Mouse (Mus musculus): ENCODE data around the gene Aym1. TPM values are rescaled to one million over a fixed set of nuclear protein-coding genes. Genes with fewer than 3 reads are reported as not detected.

The Aym1 gene
- polyA plus RNA-seq (2012; rRNA removed; ENCODE audit: low replicate concordance), result not detected in 2 replicates

DNA sequence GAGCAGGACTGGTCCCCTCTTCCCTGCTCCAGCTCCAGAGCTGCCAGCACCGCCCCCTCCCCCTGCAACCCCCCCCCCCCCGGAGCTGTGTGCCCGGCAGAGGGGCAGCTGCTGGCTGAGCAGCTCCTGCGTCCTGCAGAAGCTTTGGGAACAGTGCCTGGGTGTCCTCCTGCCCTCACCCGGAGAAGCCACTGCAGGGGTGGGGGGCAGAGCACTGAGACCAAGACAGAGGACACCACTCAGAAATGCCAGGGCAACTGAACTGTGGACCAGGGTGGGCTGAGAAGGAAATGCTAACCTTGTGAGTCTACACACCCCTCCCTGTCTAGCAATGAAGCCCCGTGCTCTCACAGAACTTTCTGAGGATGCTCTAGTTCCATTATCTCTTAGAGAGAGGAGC is at the start of gene Aym1:
TSS of gene Aym1 (plus strand) at position 109 of the 400 bp plus-strand sequence.

DNA sequence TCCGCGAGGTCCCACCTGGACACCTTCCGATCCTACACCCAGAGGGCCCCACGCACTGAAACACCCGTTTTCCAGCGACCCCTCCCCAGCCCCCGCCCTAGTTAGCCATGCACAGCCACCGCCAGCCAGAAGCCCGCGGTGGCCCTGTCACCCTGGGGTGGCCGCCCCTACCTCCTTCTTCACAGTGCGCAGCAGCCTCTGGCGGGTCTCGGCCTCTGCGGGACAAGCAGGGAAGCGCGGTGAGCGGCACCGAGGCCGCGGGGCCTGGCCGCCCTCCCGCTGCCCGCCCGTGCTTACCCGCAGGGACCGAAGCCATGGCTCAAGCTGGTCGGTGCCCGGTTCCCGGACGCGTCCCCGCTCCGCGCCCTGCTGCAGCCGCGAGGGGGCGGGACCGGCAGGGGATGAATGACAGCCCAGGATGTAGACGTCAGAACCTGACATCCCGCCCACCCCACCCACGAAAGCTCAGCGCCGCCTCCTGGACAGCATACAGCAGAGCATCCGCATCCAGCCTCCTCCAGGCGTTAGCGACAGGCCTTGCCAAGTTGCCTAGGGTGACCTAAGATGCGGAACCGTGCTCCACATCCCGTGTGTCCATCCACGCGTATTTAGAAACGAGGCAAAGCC is 46.6 kb upstream of the Aym1 start, which contains the start of gene Sgsm1:
TSS of gene Sgsm1 (minus strand) at position 410 of the 627 bp plus-strand sequence.

Other genes with a start within 250 kb of the Aym1 start
- gene 2900026A02Rik, start 136.1 kb upstream of the Aym1 start, polyA plus RNA-seq (2012; rRNA removed; ENCODE audit: low replicate concordance), result 19.7 and 20.6 TPM in 2 replicates
- not detected in 2 replicates for gene Tmem211, start 130.4 kb upstream of the Aym1 start, polyA plus RNA-seq (2012; rRNA removed; ENCODE audit: low replicate concordance)
- 3.4 and 3.5 TPM in 2 replicates for gene Sgsm1, start 46.5 kb upstream of the Aym1 start, polyA plus RNA-seq (2012; rRNA removed; ENCODE audit: low replicate concordance)
- gene Wscd2, start 133.0 kb downstream of the Aym1 start, polyA plus RNA-seq (2012; rRNA removed; ENCODE audit: low replicate concordance), result 6.2 and 9.1 TPM in 2 replicates

All from mammary gland, adult 2 months (tissue).